Mouse (Mus musculus) liver, embryonic 16.5 days (tissue): ENCODE data around the gene Sorbs2. TPM values are rescaled to one million over a fixed set of nuclear protein-coding genes. Genes with fewer than 3 reads are reported as not detected.

Source experiments
- ATAC-seq: fragments of 200-750 bp; cut with Nextera tagmentation; 2 replicates; pipeline ENCODE4 v1.8.0; 2017; ENCODE audit warnings: low read depth, mild to moderate bottlenecking, moderate number of reproducible peaks, moderate library complexity
- H3K27ac ChIP-seq: fragments of 300-500 bp; sonication (generic); 2 replicates; pipeline ENCODE4 v1.5.1; 2014; ENCODE audit warnings: mild to moderate bottlenecking, low read length
- H3K27me3 ChIP-seq: fragments of 300-500 bp; sonication (generic); 2 replicates; pipeline ENCODE4 v1.6.1; 2014; ENCODE audit warnings: low read depth, low read length, mixed read lengths; ENCODE audit not compliant: control insufficient read depth, insufficient read depth
- H3K36me3 ChIP-seq: fragments of 300-500 bp; sonication (generic); 2 replicates; pipeline ENCODE4 v1.6.1; 2014; ENCODE audit warnings: mild to moderate bottlenecking; ENCODE audit not compliant: control insufficient read depth, insufficient read depth
- H3K4me1 ChIP-seq: fragments of 300-500 bp; sonication (generic); 2 replicates; pipeline ENCODE4 v1.6.1; 2014; ENCODE audit warnings: low read depth, low read length, mixed read lengths; ENCODE audit not compliant: control insufficient read depth
- H3K4me2 ChIP-seq: fragments of 300-500 bp; sonication (generic); 2 replicates; pipeline ENCODE4 v1.6.1; 2014; ENCODE audit warnings: low read depth, low read length, mixed read lengths
- H3K4me3 ChIP-seq: fragments of 300-500 bp; sonication (generic); 2 replicates; pipeline ENCODE4 v1.5.1; 2014; ENCODE audit warnings: low read depth, mild to moderate bottlenecking, low read length
- H3K9ac ChIP-seq: fragments of 300-500 bp; sonication (generic); 2 replicates; pipeline ENCODE4 v1.6.1; 2014; ENCODE audit warnings: low read depth, low read length
- H3K9me3 ChIP-seq: fragments of 300-500 bp; sonication (generic); replicated peaks from 2 replicates; pipeline ENCODE4 v1.6.1; 2016; ENCODE audit warnings: low read length; ENCODE audit not compliant: control insufficient read depth
- WGBS: fragments of 180-500 bp; shearing (Covaris S2); extraction: QIAGEN DNeasy Blood & Tissue Kit; methylation state at CpG from one replicate; pipeline ENCODE4 v1.1.7; 2014; ENCODE audit not compliant: insufficient replicate concordance; 5-methylcytosine and 5-hydroxymethylcytosine counted together
- polyA plus RNA-seq: library from polyadenylated mRNA; unstranded; fragments of >200 nt; fragmentation: Nextera tagmentation; extraction: Ambion mirVana; gene quantifications from 2 replicates; pipeline ENCODE4 v1.2.1, GENCODE M21; 2015

Gene Sorbs2
- polyA plus RNA-seq: 12.7 and 13.7 TPM in 2 replicates

DNA sequence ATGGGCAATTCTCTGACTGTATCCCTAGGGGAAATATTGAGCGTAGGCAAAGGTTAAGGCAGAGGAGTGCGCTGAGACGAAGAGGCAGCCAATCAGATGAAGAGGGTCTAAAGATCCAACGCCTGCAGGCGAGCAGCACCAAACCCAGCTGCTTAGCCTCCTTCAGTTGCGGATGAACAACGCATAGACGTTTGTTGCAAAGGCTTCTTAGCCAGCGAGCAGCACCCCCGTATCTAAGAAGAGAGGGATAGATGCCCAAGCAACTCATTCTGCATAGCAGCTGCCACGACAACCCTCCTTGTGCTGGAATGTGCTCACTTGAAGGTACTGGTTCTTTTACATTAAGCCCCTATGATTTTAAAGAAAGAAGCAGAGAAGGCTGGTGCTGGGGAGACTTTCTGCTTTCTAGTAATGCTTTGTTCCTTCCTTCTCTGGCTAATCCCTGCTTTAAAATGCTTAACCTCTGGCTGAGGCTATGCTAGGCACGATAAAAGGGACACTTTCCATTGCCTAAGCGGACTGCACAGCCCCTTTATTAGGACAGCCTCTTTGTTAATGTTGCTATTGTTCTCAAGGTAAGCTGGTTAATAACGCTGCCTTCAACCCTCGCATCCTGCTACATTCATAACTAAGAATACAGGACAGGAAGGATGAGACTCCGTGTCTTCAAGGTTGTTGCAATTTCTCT, at the start of gene Sorbs2:
TSS of gene Sorbs2 (plus strand) at position 155 of the 688 bp plus-strand sequence.
- ATAC-seq: no peak
- Histone ChIP-seq H3K9me3 (no peaks in the 10 kb centered on the region), H3K4me2 (no peak within 1 kb of the TSS), H3K4me1 (no peaks in the 10 kb centered on the region), H3K36me3 (no peaks in the 10 kb centered on the region), H3K4me3 (no peak within 1 kb of the TSS), H3K27ac (no peak within 1 kb of the TSS), H3K9ac (no peak within 1 kb of the TSS), H3K27me3 (no peaks in the 10 kb centered on the region)
- WGBS: 27% methylated on average over 16 of the region's 16 CpGs

DNA sequence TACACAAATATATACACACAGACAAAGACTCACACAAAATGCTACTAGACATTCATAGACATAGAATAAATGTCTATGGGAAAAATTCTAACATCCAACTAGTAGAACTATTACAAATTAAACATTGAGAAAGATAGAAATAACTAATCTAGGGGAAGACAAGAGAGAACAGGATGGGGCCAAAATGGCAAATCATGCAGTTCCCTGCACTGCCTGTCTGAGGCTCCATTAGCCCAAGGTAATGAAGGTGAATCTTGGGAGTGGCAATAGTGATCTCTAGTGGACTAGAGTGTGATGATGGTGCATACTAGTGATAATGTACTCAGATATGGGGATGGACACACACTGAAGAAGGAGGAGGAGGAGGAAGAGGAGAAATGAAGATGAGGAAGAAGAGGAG, 49.7 kb upstream of the Sorbs2 start:
- H3K27me3 ChIP-seq: no peaks in the 10 kb centered on the region

DNA sequence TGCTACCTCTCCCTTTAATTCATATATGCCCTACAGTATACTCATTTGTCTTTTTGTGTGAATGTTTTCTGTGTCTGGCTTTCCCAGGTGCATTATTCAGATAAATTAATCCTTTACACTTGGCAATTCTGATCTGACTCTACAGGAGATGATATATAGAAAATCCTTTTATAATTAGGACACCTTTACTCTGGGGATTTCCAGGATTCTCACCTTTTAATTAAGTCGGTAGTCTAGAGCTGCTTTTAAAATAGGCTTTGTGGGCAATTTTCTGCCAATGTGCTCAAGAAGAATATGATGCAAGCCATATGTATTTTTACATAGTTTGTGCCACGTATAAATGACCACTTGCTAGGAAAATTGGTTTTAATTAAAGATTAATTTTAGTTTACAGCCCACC, 38.6 kb upstream of the Sorbs2 start:
- 57% methylated on average over 2 of the region's 2 CpGs for WGBS
- Histone ChIP-seq H3K36me3 (no peaks in the 10 kb centered on the region), H3K4me3 (no peak overlapping the region), H3K27me3 (no peaks in the 10 kb centered on the region), H3K9me3 (no peaks in the 10 kb centered on the region), H3K4me1 (no peaks in the 10 kb centered on the region), H3K4me2 (no peak overlapping the region), H3K9ac (no peak overlapping the region), H3K27ac (no peak overlapping the region)
- no peak for ATAC-seq

More for the DNA sequence above, 49.7 kb upstream of the Sorbs2 start:
- Histone ChIP-seq H3K4me3 (no peak overlapping the region), H3K4me2 (no peak overlapping the region), H3K9me3 (no peaks in the 10 kb centered on the region), H3K4me1 (no peaks in the 10 kb centered on the region), H3K9ac (no peak overlapping the region), H3K27ac (no peak overlapping the region), H3K36me3 (no peaks in the 10 kb centered on the region)
- ATAC-seq: no peak

DNA sequence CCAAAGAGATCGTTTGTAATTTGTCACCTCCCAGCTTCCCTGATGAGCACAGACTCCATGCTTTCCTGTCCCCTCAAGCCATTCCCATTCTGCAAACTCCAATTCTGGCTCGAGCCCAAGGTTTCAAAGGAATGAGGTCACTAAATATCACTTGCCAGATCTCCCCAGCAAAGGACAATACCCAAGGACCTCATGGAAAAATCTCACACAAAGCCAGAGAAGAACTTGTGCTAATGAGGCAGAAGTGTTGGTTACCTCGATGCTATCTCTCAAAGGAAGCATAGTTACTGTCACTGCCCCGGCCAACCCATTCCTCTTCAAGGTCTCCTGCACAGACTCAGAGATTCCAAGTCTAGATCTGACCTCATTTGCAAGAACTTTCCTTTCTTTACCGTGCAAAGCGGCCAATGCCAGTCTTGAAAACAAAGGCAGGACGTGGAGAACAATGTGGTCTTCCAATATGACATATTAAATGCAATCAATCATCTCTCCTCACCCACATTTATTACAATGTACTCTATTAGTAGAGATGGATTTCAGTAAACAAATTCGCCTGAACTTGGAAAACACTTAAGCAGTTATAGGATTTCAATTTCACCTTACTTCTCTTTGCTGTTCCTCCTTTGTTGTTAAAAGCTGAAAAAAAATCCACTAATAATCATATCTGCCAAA, 37.9 kb upstream of the Sorbs2 start:
- H3K4me3 ChIP-seq: no peak overlapping the region
- H3K27ac ChIP-seq: no peak overlapping the region
- no peaks in the 10 kb centered on the region for H3K9me3 ChIP-seq
- no peaks in the 10 kb centered on the region for H3K4me1 ChIP-seq
- no peaks in the 10 kb centered on the region for H3K27me3 ChIP-seq
- no peaks in the 10 kb centered on the region for H3K36me3 ChIP-seq
- H3K9ac ChIP-seq: no peak overlapping the region
- ATAC-seq: no peak
- H3K4me2 ChIP-seq: no peak overlapping the region
- WGBS: 39% methylated on average over 8 of the region's 8 CpGs

DNA sequence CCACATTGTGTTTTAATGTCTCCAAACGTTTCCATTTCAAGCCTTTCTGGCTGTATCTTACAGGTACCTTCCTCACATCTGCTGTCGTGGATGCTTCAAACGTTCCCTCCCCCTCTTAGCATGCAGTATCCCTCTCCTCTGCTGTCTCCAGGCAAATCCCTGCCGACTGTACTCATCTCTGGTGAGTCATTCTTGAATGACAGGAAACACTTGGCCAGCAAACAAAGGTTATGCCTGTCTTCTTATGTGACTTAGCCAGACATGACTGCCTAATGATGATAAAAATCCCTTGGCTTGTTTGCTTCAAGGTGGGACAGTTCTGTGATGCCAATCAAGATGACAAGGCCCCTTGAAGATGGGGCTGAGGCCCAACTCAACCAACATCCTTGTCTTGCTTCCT, 26.7 kb upstream of the Sorbs2 start:
- WGBS: 29% methylated on average over 4 of the region's 4 CpGs
- Histone ChIP-seq H3K4me1 (no peaks in the 10 kb centered on the region), H3K9ac (no peak overlapping the region), H3K4me2 (no peak overlapping the region), H3K27ac (no peak overlapping the region), H3K4me3 (no peak overlapping the region), H3K36me3 (no peaks in the 10 kb centered on the region), H3K9me3 (no peaks in the 10 kb centered on the region), H3K27me3 (no peaks in the 10 kb centered on the region)
- no peak for ATAC-seq

DNA sequence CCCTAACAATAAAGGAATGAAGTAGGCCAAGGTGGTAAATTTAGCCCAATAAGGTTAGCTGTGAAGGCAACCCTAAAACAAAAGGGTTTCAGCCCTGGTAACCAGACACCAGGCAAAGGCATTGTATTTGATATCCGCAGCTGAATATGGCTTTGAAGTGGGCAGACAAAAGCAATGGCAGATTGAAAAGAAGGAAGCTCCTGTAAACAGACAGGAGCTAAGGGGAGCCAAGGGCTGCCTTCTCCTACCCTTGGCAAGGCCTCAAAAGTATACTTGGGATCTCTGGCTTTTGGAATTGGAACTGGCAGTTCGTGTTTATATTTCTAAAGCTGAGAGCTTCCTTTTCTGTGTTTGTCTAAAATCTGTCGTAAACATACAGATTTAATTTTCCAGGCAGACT, 21.3 kb upstream of the Sorbs2 start:
- Histone ChIP-seq H3K9me3 (no peaks in the 10 kb centered on the region), H3K9ac (no peak overlapping the region), H3K27me3 (no peaks in the 10 kb centered on the region), H3K36me3 (no peaks in the 10 kb centered on the region), H3K4me3 (no peak overlapping the region), H3K4me2 (no peak overlapping the region), H3K27ac (no peak overlapping the region), H3K4me1 (no peaks in the 10 kb centered on the region)
- 64% methylated on average over 3 of the region's 3 CpGs for WGBS
- ATAC-seq: no peak

DNA sequence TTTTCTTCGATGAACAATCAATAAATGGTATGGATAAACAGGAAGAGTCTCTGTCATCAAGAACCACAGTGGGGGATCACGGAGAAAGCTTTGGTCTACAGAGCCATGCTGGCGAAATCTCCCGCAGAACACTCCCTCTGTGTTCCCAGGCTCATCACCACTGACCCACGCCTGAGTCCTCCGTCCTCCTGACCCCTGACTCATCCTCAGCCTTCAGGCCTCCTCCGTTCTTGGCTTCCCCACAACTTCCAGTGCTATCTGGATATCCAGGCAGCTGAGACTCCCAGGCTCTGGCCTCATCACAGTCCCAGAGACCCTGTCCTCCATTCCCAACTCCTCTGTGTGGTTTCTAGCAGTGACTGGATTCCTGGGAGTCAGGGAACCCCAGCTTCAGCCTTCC, 3.6 kb upstream of the Sorbs2 start:
- H3K27ac ChIP-seq: no peak overlapping the region
- no peaks in the 10 kb centered on the region for H3K9me3 ChIP-seq
- no peak overlapping the region for H3K4me2 ChIP-seq
- no peaks in the 10 kb centered on the region for H3K4me1 ChIP-seq
- no peak for ATAC-seq
- H3K4me3 ChIP-seq: no peak overlapping the region
- WGBS: 53% methylated on average over 7 of the region's 7 CpGs
- no peak overlapping the region for H3K9ac ChIP-seq
- H3K27me3 ChIP-seq: no peaks in the 10 kb centered on the region
- H3K36me3 ChIP-seq: no peaks in the 10 kb centered on the region

DNA sequence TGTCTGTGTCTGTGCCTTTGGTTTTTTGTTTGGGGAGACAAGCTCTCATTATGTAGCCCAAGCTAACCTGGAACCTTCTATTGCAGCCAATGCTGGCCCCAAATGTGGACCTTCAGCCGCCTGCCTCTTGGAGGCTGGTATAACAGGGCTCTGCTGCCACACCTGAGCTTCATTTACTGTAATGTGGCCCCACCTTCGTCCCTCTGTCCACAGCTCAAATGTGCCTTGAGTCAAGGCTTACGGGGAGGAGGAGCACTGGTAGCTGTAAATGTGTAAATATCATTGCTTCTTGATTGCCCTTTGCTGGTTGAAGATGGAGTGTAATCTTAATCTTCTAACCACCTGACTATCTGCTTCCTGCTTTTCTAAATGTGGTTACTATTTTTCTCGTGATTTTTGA, 1.2 kb upstream of the Sorbs2 start:
- Histone ChIP-seq H3K27me3 (no peaks in the 10 kb centered on the region), H3K4me3 (no peak overlapping the region), H3K36me3 (no peaks in the 10 kb centered on the region), H3K9ac (no peak overlapping the region), H3K4me2 (no peak overlapping the region), H3K27ac (no peak overlapping the region), H3K4me1 (no peaks in the 10 kb centered on the region), H3K9me3 (no peaks in the 10 kb centered on the region)
- 38% methylated on average over 4 of the region's 4 CpGs for WGBS
- ATAC-seq: no peak

DNA sequence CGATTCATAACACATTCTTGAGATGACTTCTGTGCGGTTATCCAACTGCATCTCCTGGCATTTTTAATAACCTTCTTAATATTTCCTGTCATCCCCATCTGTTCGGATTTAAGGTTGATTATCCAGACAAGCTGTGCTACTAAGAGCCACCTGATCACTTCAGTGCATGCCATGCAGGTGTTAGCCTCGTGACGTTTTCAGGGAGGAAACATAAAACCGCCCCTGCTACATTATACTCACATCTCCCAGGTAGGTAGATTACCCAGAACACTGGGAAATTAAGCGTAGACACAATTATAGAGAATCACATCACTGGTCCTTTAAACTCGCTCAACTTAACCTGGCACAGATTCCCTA, 333 bp upstream of the Sorbs2 start:
- H3K27me3 ChIP-seq: no peaks in the 10 kb centered on the region
- H3K36me3 ChIP-seq: no peaks in the 10 kb centered on the region
- no peak overlapping the region for H3K9ac ChIP-seq
- H3K4me1 ChIP-seq: no peaks in the 10 kb centered on the region
- no peak overlapping the region for H3K27ac ChIP-seq
- ATAC-seq: no peak
- 56% methylated on average over 8 of the region's 8 CpGs for WGBS
- H3K9me3 ChIP-seq: no peaks in the 10 kb centered on the region
- H3K4me3 ChIP-seq: no peak overlapping the region
- no peak overlapping the region for H3K4me2 ChIP-seq
